Mouse (Mus musculus) layer of hippocampus, adult 8-10 months (tissue): ENCODE results near the gene Pde4a. TPM values are rescaled to one million over a fixed set of nuclear protein-coding genes. Genes with fewer than 3 reads are reported as not detected.
"Not testable (repeated sequence)": the region's sequence is repeated elsewhere in the genome, so short reads cannot be mapped to it uniquely, and the experiment has no call there.

Experiments used
- DNase-seq, 2 experiments: peaks; one replicate each; pipeline ENCODE4 v3.0.0; 2022; ENCODE audit warnings: low spot score in 2 of 2
- total RNA-seq, 4 experiments: library from RNA; stranded (reverse); gene quantifications; 2 replicates each; pipeline ENCODE4 v1.2.4; 2022

The Pde4a gene
- total RNA-seq, 4 experiments from 2014 or later, result 86.6 to 99.1 (median 93.6) TPM

- DNase-seq, result peak in 1 of 2 experiments; percentile 60
Observed at GRCm38 (mm10) chr9:21216050-21216841, 50.7 kb downstream of the Pde4a start.

DNA sequence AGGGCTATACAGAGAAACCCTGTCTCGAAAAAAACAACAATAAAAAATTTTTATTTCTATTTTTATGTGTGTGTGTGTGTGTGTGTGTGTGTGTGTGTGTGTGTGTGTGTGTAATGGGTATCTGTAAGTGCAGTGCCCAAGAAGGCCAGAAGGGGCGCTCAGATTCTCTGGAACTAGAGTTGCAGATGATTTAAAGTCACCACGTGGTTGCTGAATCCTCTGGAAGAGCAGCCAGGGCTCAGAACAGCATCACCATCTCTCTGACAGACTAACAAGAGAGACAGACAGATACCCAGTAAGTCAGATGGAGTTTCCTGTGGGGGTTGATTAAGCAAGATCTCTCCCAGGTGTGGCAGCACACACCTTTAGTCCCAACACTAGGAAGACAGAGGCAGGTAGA lies 54.3 kb downstream of the Pde4a start:
- no peak for DNase-seq

DNA sequence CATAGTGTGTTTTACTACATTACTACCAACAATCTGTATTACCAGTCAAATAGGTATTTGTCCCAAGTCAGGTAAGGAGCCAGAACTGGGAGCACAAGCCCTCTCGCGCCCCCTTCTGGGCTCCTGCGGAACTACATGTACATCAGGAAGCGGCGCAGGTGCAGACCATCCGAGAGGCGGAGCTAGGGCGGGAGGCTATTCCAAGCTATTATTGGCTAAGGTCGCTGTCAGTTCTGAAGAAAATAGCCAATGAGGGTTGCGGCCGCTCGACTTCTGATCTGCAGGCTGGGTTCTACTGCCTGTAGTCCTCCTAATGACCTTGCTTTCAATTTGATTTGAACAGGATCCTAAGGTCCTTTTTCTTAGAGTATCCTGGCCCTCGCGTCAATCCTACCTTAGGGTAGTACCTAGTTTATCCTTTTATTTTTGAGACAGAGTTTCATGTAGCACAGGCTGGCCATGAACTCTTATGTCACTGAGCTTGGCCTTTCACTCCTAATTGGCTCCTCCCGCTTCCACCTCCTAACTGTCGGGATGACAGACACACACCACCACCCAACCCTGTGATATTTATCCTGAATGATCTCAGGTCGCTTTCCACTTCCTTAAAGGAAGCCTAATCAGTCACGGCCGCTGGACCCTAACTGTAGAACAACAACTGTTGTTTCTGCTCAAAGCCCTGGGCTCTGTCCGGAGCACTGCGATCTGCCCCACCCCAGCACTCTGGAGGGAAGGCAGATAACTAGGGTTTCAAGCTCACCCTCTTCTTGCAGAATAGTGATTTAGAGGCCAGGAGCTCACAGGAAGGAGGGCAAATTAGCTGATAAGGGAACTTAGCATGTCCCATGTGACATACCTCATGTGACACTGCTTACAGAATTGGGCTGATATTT lies 55.2 kb downstream of the Pde4a start:
- DNase-seq, result peak; percentile 91 to 95

DNA sequence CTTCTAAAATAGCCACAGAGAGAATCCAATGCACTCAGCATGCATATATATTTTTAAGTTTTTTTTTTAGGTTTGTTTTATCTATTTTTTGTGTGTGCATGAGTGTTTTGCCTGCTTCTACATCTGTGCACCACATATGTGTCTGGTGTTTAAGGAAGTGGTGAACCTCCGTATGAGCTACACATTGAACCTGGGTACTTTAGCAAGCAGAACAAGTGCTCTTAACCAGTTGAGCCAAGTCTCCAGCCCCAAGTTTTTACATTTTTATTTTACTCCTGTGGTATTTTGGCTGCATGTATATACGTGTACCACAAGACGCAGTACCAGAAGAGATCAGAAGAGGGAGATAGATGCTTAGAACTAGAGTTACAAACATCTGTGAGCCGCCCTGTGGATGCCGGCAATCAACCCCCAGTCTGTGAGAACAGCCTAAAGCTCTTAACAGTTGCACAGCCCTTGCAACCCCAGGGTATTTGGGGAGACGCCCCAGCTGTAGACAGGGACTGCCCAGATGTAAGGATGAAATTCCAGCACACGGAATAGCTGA lies 55.9 kb downstream of the Pde4a start:
- DNase-seq, result no peak

- DNase-seq, result not testable (repeated sequence)
Observed at GRCm38 (mm10) chr9:21223490-21223889, 58.0 kb downstream of the Pde4a start.

GRCm38 (mm10) chr9:21223906-21224305 lies 58.4 kb downstream of the Pde4a start:
- DNase-seq, result no peak

GRCm38 (mm10) chr9:21224576-21225414 lies 59.3 kb downstream of the Pde4a start:
- DNase-seq, result no peak

GRCm38 (mm10) chr9:21225415-21225758 lies 59.9 kb downstream of the Pde4a start:
- DNase-seq, result no peak

- no peak for DNase-seq
Observed at GRCm38 (mm10) chr9:21227342-21227741, 61.8 kb downstream of the Pde4a start.

DNA sequence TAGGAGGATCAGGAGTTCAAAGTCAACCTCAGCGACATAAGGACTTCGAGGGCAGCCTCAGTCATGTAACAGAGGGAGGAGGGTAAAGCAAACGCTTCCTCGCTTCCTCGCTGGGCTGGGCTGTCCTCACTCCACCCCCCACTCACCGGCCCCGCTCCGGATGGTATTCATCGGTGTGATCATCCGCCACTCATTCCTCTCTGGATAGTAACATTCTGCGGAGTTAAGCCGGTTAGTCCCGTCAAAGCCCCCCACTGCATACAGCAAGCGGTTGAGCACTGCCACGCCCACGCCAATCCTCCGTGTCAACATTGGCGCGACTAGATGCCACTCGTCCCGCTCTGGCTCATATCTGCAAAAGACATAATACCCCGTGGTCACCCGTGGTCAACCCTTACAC lies 66.0 kb downstream of the Pde4a start:
- DNase-seq, result no peak

DNA sequence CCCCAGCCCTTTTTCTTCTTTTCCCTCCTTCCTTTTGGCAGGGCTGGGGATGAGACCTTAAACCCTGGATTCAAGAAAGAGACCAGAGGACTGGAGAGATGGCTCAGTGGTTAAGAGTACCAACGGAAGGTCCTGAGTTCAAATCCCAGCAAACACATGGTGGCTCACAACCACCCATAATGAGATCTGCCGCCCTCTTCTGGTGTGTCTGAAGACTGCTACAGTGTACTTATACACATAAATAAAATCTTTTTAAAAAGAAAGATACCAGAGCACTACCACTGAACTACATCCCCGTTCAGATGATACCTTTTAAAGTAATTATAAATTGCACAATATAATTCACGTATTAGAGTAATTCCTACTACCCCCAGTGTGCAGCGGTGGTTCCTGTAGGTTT lies 67.4 kb downstream of the Pde4a start:
- no peak for DNase-seq

DNA sequence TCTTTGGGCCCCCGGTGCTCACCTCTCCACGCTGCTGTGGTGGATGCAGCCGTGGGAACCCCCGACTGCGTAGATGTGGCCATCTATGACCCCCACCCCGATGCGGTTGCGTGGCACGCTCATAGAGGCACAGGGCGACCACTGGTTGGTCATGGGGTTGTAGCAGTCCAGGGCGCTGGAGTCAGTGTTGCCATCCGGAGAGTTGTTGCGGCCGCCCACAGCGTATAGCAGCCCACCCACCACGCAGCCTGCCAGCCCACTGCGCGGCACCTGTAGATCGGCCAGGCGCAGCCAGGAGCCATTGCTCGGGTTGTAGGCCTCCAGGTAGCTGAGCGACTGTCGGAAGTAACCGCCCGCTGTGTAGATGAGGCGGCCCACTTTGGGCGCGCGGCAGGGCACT lies 67.9 kb downstream of the Pde4a start:
- DNase-seq, result no peak

- no peak for DNase-seq
Observed at GRCm38 (mm10) chr9:21233805-21234204, 68.3 kb downstream of the Pde4a start.

- DNase-seq, result no peak
Observed at GRCm38 (mm10) chr9:21235341-21235740, 69.8 kb downstream of the Pde4a start.

- no peak for DNase-seq
Observed at GRCm38 (mm10) chr9:21236991-21237367, 71.5 kb downstream of the Pde4a start.

GRCm38 (mm10) chr9:21237368-21238003 lies 72.0 kb downstream of the Pde4a start:
- peak in 1 of 2 experiments; percentile 34 for DNase-seq

- no peak for DNase-seq
Observed at GRCm38 (mm10) chr9:21238004-21238732, 72.7 kb downstream of the Pde4a start.

GRCm38 (mm10) chr9:21238733-21239464 lies 73.4 kb downstream of the Pde4a start, which contains the start of gene Keap1:
TSS of gene Keap1 (minus strand) at chr9:21239361.
- peak in 1 of 2 experiments; percentile 64 for DNase-seq

- no peak for DNase-seq
Observed at GRCm38 (mm10) chr9:21239465-21239848, 73.9 kb downstream of the Pde4a start.
